Mouse (Mus musculus): Measurements from ENCODE around the gene Vwa3a.
A peak's percentile ranks its signal among the peaks of the same experiment; 100 is the strongest.

Vwa3a gene

DNA sequence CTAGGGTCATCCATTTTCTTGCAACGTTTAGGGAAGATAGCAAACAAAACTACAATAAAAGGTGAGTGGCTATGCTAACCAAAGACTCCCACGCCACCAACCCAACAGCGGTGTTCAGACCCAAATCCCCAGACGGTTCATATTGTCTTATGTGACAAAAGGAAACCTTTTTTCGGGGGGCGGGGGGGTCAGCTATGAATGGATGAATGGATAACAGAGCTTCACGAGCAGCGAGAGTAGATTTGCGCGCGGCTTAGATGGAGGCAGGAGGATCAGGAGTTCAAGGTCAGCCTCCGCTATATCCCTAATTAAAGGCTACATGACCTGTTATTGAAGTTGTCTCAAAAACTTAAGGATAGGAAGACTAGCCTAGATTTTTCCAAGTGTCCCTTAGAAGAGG, 97.2 kb downstream of the Vwa3a start:
- DNase-seq (ENCODE audit: low read depth, low spot score): peak; percentile 62

GRCm38 (mm10) chr7:120838436-120839160, 99.5 kb downstream of the Vwa3a start:
- no peak for DNase-seq (ENCODE audit: low read depth, low spot score)

- DNase-seq (ENCODE audit: low read depth, low spot score): no peak
Observed at GRCm38 (mm10) chr7:120839786-120840185, 100.7 kb downstream of the Vwa3a start.

DNA sequence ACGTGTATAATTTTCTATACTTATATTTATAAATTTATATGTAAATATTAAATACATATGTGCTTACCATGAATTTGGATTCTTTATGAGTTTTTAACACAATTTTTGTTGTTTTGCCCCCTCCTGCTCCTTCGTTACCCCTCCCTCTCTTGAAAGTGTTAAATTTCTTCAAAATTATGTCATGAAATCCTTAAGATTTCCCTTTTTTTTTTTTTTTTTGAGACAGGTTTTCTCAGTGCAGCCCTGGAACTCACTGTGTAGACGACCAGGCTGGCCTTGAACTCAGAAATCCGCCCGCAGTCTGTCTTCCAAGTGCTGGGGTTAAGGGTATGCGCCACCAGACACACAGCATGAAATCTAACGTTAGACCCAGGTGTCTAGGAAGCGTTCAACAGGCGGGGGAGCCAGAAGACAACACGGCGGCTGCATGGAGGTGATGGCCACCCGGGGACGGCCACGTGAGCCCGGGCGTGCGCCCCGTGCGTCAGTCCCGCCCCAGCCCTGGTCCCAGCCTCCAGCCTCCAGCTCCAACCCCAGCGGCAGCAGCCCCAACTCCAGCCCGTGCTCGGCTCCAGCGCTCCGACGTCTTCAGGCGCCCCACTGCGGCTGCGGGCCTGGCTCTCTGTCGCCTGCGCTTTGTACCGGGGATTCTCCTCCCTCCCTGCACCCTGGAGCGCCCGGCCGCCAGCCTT, 103.4 kb downstream of the Vwa3a start, which contains the start of gene Eef2k:
Eef2k (plus strand) TSS at position 487 of the 692 bp plus-strand sequence.
- DNase-seq (ENCODE audit: low read depth, low spot score): peak; percentile 91

DNA sequence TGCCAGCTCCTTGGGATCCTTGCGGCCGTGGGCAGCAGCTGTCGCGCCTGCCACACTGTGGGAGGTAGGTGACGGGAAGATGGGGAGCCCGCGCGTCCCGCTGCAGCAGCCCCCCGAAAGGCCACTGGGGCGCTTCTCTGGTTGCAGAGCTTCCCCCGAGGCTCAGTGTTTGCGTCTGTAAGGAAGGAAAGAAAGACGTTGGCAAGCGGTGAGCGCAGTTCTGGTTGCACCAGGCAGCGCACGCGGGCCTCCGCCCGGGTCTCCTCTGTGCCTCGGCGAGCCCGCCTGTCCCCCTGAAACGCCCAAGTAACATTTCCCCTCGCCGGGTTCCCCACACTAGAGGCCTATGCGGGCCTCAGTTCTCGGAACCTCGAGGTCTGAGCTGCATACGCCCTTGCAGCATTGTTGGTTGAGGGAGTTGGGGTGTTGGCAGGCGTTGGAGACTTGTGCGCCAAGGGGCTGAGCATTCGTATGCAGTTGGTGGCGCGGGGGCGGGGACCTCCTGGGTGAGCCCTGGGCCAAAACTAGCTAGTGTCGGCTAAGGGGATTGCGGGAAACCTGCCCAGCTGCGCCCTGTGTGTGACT, 104.0 kb downstream of the Vwa3a start:
- DNase-seq (ENCODE audit: low read depth, low spot score): peak; percentile 70

- no peak for DNase-seq (ENCODE audit: low read depth, low spot score)
Observed at GRCm38 (mm10) chr7:120843852-120844435, 104.8 kb downstream of the Vwa3a start.

DNA sequence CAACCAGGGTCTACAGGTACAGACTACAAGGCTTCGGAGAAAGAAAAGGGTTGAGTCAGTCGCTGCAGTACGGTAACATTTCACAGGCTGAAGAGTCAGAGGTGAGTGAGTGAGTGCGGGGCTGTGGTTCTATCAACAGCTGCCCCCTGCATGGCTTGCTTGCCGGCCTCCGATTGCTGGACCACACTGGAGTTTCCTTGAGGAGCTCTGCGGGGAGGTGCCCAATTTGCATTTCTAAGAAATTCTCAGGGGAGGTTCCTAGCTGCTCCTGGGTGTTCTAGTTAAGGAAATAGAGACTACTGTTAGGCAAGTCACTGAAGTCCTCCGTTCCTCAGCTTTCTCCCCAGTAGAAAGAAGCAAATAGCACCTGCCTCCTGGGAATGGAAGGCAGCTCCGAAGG, 105.6 kb downstream of the Vwa3a start:
- no peak for DNase-seq (ENCODE audit: low read depth, low spot score)

DNA sequence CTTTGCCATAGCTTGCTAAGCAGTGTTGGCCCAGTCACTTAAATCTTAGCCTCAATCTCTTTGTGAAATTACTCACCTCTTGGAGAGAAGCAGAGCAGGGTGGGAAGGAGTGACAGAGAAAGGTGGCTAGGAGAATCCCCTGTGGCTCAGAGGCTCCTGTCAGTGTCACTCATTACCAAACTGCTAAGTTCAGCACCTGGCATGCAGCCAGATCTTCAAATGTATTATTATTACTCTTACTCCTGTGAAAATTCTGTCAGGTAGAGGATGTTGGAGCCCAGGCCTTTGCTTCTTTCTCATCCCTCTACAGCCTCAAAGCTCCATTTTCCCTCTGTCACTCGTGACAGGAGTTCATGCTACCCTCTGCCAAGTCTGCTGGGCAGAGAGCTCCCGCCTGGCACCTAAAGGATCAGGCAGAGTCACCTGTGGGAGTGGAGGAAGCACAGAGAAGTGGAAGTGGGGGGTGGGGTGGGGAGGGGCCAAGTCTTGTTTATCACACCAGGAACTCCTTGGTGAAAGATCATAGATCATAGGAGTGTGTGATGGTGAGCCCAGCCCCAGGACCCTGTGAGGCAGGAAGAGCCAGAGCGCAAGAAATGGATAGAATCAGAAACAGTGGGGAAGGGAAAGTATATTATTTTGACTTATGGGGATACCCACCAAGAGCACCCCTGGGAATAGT, 109.9 kb downstream of the Vwa3a start:
- no peak for DNase-seq (ENCODE audit: low read depth, low spot score)

DNA sequence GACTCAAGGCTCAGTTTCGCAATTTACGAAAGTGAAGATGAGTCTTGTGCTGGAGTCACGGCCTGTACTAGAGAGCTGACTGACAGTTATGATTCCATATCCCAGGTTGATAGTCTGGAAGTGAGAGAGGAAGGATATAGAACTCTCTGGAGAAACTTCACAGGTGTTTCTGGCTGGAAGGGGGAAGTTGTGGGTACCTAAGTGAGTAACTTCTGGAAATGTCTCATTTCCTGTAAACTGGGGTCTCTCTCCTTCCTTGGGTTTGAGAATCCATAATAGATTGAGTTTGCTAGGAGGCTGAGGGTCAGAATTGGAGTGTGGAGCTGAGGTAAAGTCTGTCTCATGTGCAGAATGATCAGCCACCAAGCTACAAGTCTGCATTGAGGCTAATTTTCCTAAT, 111.0 kb downstream of the Vwa3a start:
- DNase-seq (ENCODE audit: low read depth, low spot score): no peak
